Mouse (Mus musculus) adipocyte (in vitro differentiated cells): Measurements from ENCODE around the gene Tbc1d2b.

Experiments used
- DNase-seq: peaks from one replicate; pipeline ENCODE4 v3.0.0-alpha.2; 2016; ENCODE audit warnings: low spot score

Tbc1d2b gene

DNA sequence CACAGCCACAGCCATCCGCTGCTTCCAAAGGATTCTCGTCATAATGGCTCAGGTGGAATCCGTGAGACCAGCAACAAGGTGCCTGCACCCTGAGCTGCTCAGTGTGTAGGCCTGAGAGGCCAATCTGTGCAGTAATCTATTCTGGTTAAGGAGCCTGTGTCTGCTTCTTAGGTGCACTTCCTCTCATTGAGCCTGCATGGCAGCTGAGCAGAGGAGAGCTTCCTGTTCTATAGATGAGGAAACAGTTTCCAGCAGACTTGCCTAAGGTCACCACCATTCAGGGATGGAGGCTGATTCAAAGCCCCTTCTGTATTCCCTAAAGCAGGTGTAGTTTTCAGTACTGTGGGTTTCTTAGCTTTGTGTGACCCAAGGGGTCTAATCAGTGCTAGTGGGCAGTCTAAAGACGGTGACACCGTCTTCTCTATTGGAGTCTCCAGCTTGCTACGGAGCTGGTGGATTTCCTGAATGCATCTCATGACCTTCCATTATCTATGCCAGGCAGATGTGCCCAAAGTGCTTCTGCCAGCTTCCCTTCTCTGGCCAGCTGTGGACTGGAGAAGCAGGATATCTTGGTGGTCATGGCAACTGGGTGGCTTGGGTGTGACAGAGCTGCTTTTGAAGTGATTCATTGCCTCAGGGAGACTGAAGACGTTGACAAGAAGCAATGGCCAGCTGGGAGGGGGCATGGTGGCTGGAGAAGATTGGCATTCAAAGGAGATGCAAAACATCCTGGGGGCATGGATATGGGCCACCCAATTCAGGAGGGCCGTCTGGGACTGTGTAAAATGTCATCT is 97.9 kb downstream of the Tbc1d2b start:
- DNase-seq: no peak

DNA sequence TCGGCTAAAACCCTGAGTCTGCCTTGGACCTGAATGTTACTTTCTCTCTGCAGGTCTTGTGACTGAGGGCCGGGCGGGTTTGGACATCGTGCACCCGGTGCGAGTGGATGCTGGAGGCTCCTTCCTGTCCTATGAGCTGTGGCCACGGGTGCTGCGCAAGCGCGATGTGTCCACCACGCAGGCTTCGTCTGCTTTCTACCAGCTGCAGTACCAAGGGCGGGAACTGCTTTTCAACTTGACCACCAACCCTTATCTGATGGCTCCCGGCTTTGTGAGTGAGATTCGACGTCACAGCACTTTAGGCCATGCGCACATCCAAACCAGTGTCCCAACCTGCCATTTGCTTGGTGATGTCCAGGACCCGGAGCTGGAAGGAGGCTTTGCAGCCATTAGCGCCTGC is 99.2 kb downstream of the Tbc1d2b start:
- no peak for DNase-seq

DNA sequence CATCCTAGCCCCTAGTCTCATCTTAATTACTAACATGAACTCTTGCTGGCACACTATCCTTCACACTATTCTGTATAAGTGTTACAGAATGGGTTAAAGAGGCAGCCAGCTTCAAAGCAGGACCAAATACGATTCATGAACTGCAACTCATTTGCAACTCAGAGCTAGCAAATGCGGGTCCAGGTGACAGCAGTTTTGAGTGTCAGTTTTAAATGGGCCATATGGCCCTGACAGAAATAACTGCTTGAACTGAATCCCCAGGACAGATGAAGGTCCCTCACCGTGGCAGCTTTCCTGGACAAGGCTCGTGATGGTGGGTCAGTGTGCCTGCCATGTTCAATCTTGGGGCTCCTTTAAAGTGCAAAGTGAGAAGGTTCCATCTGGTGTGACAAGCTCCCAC is 100.6 kb downstream of the Tbc1d2b start:
- no peak for DNase-seq

DNA sequence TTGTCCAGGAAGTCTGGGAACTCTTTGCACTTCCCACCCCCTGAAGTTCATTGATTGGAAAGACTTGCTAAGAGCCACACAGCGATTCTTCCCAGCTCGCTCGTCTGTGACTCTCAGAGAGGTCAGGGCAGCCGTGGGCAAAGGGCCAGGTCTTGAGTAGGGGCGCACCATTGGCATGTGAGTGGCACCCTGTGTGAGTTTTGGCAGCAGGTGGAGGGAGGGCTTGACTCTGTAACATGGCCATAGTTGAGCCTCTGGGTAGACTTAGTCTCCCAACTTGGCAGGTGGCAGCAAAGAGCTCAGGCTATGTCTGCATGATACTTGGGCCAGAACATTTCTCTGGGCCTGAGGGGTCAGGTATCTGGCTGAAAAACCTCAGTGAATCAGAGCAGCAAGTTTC is 104.0 kb downstream of the Tbc1d2b start:
- no peak for DNase-seq

DNA sequence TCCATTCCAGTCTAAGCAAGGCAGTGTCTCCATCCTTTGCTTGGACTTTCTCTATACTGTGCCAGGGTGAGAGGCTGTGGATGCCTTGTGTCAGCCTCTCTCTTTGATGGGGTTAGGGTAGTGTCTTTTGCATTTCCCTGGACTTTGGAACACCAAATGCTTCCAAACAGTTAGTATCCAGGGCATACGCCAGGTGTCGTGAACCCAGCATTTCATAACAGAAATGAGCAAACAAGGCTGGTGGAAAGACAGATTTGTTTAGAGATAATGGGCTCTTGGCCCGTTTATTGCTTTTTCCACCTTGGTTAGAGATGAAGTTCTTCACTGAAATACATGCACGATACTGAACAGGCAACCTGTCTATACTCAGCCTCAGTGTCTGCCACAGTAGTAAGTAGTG is 105.0 kb downstream of the Tbc1d2b start:
- no peak for DNase-seq

DNA sequence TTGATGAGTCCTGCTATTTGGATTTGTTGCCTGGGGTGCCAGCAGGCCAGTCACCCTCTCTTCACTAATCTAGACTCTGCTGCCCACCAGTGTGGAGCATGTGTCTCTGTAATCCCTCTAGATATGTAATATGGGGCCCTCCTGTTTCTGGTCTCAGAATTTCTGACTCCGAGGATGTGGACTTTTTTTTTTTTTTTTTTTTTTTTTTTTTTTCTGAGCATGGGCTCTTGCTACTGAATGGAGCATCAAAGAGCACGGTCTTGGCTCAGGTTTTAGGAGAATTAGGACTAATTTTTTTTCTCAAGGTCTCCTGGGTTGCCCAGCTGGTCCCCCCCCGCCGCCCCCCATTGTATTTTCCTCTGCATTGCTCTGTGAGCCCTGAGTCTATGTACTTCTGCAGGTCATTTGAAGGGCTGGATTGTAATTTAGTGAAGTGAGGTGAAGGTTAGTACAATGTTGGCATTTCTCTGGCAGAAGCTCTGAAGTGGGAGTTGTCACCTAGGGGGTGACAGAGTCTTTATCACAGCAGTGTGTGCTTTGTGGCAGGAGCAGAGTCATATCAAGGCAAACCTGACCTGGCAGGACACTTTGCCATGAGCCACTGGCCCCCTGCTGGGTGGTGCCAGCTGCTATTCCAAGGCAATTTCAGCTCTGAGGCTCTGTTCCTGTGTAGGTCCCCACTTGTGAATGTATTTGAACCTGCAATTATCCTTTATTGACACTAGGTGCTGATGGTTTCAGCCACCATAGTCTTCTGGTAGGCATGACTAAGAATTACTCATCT is 105.7 kb downstream of the Tbc1d2b start:
- DNase-seq: no peak

DNA sequence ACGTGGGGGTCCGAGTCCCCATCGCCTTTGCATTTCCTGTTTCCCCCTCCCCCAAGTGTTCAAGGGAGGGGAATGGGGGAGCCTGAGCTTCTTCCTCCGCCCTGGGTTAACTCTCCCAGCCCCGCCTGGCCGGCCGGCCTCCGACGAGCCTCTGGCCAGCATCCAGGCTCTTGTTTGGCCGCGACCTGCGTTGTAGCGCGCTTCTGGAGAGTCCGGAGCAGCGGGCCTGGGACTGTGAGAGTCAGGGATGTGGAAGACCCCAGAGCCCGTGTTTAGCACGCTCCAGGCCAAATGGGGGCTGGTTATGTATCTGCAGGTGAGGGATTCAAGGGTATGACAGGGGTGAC is 106.9 kb downstream of the Tbc1d2b start:
- no peak for DNase-seq

DNA sequence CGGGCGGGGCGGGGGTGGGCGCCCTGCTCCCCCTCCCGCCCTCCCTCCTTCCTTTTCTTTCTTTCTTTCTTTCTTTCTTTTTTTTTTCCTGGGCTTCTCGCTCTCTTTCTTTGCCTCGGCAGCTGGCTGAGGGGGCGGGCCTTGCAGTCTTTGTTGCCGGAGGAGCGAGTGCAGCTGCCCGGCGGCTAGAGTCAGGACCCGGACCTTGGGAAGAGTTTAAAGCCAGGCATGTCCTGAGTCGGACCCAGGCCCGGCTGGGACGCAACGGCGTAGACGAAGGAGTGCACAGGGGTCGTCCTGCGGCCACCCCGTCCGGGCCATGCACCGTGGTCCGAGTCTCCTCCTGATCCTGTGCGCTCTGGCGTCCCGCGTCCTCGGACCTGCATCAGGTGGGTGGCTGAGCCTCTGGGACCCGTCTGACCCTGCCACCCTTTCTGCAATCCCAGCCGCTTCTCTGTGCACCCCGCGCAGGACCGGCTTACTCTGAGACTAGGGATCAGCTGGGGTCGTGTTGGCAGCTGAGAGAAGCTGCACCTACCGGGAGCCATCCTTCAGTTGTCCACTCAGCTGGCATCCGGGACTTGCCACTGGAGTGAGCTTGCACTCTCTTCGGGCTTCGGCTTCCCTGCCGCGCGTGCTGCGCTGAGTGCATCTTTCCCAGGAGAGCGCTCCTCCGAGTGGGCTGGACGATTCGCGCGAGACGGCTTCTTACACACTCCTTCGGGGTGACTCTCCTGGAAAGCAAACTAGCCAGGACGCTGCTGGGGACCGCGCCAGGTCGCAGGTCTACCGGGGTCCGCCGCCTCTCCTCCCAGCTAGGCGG is 107.5 kb downstream of the Tbc1d2b start, which contains the start of gene Adamts7:
Adamts7 (plus strand) TSS at position 144 of the 823 bp plus-strand sequence.
- peak; percentile 38 for DNase-seq

DNA sequence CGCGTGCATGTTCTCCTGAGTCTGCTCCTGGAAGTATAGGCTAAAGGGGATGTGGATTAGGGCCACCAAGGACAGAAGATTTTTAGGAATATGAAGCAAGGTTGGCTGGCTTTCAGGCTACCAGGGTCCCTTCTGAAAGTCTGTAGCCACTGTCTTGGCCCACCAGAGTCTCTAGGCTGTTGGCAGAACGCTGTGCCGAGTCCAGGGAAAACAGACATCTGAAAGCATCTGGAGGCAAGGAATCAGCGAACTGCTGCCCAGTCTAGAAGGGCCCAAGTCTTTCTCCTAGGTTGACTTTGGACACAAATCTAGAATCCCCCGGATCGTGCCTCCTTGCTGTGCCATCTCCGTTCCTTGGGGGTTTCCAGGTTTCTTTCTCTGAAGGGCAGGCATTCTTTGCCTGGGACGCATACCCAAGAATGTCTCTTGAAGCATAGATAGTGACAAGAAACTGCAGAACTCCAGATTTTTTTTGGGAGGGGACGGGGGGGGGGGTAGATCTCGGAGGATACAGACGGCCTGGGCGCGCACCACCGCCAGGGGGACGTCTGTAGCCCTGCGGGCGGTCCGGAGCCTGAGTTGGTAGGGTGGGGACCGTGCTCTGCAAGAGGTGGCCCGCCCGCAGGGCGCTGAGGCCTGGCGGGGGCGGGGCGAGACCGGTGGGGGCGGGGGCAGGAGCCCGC is 108.2 kb downstream of the Tbc1d2b start:
- DNase-seq: peak; percentile 60
